Mouse (Mus musculus): ENCODE results near the gene Eef1a1.
"Not testable (repeated sequence)": the region's sequence is repeated elsewhere in the genome, so short reads cannot be mapped to it uniquely, and the experiment has no call there.

Eef1a1 gene

DNA sequence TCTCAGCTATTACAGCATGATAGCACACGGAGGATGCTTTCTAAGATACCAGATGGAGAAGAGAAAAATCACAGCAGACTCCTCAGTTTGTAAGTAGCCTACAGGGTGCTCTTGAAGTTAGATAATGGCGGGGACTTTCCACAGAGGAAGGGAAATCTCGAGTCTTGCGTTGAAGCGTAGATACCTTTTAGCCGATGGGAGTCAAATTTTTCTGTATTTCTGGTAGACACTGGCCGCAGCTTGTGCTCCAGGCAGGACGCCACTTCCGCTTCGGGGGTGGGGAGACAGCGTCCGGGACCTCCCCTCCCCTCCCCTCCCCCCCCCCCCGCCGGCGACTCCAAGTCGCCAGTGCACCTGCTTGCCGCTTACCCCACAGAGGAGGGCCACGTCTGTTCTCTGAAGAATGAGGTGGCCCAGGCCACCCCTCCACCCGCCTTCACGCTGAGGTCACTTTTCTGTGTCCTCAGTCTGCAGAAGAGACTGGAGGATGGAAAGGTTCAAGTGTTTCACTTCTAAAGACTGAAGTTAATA, at the start of gene Eef1a1:
TSS of gene Eef1a1 (minus strand) at position 262 of the 531 bp plus-strand sequence.
- peak in 1 of 2 experiments; percentile 28 for DNase-seq (ENCODE audit: low spot score in 2 of 2)

DNA sequence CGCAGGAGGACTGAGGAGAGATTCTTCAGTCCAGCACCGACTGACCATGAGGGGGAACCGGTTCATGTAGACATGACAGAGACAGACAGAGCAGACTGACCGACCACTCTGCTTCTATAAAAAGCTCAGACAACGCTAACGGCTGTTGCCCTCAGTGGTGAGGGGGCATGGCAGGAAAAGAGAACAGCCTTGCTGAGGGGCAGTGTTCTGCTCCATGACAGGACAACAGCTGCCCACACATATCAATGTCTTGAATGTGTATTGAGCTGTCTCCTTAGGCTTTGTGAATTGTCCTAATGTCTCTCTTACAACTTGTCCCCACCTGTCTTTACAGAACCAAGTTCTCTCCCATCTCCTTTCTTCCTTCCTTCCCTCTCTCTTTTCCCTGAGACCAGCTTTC, 49.5 kb upstream of the Eef1a1 start:
- DNase-seq (ENCODE audit: low spot score in 2 of 2), result no peak

- DNase-seq (ENCODE audit: low spot score in 2 of 2), result no peak
Measured at GRCm38 (mm10) chr9:78537154-78537873, 48.4 kb upstream of the Eef1a1 start.

GRCm38 (mm10) chr9:78534606-78535005, 45.7 kb upstream of the Eef1a1 start:
- DNase-seq (ENCODE audit: low spot score in 2 of 2), result no peak

DNA sequence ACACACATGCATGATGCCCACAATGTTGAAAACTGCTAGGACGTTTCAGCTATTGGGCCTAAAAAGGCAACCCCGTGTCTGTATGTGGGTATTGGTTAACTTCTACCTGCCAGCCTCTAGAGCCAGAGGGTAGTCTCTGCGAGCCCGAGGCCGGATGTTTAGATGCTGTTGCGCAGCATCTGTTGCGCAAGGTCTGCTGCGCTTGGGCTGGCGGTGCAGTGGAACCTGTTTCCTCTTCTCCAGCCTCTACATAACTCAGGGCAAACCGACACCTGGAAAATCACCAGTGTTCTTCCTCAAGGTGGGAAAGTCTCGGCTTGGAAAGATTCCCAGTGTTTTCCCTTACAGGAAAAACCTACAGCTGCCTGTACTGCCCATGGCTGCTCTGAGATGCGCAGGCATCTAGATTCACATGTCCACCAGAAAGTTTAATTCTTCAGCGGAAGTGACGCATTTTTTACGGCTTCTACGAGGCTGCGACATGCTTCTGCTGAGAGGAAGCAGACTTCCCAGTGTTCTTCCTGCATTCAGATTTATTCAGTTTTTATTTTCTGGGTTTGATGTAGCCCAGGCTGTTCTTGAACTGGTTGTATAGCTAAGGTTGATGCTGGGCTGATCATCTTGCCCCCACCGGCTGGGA, 44.5 kb upstream of the Eef1a1 start:
- no peak for DNase-seq (ENCODE audit: low spot score in 2 of 2)

DNA sequence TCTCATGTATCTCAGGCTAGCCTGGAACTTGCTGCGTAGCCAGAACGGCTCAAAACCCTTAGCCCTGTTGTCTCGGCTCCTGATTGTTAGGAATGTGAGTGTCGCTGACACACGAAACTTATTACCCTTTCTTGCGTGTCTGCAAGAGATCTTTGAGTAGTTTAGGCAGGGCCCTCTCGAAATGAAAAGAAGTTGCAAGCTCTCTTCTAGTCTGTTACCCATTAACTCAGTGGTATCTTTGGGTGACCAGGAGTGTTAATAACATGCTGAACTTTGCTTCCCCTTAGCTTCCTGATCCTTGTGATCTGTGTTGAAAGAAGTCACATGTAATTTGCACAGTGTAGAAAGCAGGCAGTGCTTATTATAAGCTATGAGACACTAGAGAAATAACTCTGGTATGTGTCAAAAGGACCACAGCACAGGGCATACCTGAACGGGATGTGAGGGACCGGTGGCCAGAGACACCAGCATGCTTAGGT, 43.4 kb upstream of the Eef1a1 start:
- no peak for DNase-seq (ENCODE audit: low spot score in 2 of 2)

DNA sequence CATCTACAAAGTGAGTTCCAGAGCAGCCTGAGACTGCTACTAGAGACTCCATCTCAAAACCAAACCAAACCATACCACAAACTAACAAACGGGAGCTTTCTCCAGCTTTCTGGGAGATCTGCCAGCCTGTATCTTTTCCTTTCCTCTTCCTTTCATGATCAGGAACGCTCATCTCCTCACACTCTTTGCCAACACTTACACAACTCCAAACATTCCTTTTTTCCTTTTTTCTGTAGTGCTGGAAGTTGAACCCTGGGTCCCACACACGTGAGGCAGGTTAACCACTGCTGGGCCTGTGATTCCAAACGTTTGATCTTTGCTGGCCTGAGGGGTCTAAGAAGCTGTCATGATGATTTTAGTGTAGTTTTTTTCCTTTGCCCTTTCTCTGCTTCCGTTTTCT, 42.9 kb upstream of the Eef1a1 start:
- no peak for DNase-seq (ENCODE audit: low spot score in 2 of 2)

- peak in 1 of 2 experiments; percentile 71 for DNase-seq (ENCODE audit: low spot score in 2 of 2)
Measured at GRCm38 (mm10) chr9:78527767-78528381, 38.9 kb upstream of the Eef1a1 start.

- peak; percentile 65 to 67 for DNase-seq (ENCODE audit: low spot score in 2 of 2)
Measured at GRCm38 (mm10) chr9:78527301-78527761, 38.4 kb upstream of the Eef1a1 start.

GRCm38 (mm10) chr9:78526206-78526605, 37.3 kb upstream of the Eef1a1 start:
- DNase-seq (ENCODE audit: low spot score in 2 of 2), result no peak

DNA sequence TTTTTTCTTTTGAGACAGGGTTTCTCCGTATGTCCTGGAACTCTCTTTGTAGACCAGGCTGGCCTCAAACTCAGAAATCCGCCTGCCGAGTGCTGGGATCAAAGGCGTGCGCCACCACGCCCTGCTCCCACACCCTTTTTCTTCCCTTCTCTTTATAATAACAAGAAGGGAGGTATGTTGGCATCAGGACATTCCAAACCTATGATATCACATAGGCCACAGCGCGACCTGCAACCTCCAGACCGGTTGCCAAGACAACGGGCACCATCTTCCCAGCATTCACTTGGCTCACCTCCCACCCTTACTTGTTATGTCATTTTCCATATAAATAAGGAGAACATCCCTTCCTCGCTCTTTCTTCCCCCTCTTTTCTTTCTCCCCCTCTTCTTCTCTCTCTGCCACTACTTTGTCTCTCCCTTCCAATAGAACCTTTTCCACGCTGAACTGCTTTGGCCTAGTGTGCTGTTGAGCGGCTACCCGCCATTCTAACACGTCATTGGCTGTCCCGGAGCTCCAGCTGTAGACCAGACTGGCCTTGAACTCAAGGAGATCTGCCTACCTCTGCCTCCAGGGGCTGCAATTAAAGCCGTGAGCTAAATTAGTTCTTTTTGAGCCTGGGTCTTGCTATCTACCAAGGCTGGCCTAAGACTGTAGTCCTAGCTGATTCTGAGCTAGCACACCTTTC, 36.6 kb upstream of the Eef1a1 start:
- no peak for DNase-seq (ENCODE audit: low spot score in 2 of 2)

GRCm38 (mm10) chr9:78521689-78522088, 32.7 kb upstream of the Eef1a1 start:
- no peak for DNase-seq (ENCODE audit: low spot score in 2 of 2)

DNA sequence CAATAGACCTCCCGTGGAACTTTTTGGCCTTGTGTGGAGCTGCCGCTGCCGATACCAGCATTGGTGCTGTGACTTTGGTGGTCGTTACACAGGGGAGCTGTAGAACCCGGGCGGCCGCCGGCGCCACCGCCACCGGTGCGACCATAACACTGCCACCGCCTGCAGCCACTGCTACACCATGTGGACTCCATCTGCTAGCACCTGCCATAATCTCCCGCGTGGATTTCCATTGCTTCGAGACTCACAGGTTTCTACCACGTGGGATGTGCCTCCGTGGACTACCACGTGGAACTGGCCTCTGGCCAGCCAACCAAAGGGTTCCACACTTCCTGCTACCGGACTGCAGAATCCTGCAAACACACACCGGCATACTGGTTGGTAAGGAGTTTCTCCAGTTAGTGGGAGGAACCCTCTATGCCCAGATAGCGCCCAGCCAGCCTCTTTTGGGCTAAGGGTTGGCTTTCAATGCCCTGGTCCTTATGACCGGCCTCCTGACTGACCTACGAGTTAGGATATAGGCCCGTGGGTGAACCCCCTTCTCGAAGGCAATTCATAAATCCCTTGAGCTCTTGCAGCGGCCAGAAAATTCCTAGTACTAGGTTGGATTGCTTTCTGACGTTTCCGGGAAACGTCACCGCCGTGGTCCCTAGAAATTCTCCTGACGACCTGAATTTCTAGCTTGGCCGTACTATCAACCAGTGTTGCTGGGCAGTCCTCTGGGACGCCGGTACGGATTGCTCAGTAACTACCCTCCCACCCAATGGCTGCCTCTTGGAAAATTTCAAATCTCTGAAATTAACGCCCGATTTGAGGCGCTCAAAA, 32.0 kb upstream of the Eef1a1 start:
- DNase-seq (ENCODE audit: low spot score in 2 of 2), result peak in 1 of 2 experiments; percentile 48

DNA sequence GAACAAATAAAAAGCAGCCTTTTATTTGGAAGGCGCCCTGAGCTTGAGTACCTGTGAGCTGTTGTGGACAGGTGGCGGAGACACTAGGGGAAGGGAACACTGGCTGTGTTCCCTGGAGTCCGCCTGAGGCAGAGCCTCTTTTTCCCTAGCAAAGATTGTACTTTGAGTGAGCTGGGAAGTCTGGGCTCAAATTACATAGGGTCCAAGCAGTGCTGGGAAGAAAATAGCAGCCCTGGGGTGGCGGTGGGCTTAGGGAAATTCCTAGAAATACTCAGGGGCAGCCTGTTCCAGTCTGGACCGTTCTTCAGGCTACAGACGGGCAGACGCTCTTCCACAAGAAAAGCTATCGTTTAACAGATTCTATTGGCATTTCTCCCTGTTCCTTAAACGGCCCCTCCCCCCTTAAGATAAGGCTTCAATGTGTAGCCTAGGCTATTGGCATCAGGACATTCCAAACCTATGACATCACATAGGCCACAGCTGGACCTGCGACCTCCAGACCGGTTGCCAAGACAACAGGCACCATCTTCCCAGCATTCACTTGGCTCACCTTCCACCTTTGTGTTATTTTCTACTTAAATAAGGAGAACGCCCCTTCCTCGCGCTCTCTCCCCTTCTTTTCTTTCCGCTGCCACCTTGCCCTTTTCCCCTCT, 31.3 kb upstream of the Eef1a1 start:
- no peak for DNase-seq (ENCODE audit: low spot score in 2 of 2)

DNA sequence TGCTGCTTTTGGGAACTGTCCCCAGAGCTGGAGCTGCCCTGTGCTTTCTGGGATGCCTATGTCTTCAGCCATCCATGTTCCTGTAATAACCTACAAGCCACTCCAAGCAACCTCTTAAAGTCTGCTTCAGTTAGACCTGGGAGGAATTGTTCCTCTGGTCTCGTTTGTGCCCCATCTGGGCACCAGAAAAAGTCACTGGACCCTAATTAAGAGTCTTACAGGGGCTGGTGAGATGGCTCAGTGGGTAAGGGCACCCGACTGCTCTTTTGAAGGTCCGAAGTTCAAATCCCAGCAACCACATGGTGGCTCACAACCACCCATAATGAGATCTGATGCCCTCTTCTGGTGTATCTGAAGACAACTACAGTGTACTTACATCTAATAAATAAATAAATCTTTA, 28.3 kb upstream of the Eef1a1 start:
- DNase-seq (ENCODE audit: low spot score in 2 of 2), result not testable (repeated sequence)

DNA sequence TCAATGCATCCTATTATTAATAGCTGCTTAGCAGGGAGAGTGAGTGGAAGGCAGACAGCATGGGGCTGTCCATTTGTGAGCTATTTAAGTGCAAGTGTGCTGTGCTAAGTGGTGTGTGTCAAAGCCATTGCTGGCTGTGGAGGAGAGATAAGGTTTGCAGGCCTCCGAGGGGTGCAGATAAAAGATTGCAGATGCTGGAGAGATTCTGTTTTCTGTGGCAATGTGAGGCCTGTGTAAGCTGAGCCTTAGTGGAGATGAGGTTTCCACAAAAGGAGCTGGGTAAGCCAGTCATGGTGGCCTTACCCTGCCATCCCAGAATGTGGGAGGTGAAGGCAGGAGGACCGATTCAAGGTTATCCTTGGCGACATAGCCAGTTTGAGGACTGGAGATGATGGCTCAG, 27.2 kb upstream of the Eef1a1 start:
- DNase-seq (ENCODE audit: low spot score in 2 of 2), result no peak

GRCm38 (mm10) chr9:78514681-78515080, 25.7 kb upstream of the Eef1a1 start:
- no peak for DNase-seq (ENCODE audit: low spot score in 2 of 2)

DNA sequence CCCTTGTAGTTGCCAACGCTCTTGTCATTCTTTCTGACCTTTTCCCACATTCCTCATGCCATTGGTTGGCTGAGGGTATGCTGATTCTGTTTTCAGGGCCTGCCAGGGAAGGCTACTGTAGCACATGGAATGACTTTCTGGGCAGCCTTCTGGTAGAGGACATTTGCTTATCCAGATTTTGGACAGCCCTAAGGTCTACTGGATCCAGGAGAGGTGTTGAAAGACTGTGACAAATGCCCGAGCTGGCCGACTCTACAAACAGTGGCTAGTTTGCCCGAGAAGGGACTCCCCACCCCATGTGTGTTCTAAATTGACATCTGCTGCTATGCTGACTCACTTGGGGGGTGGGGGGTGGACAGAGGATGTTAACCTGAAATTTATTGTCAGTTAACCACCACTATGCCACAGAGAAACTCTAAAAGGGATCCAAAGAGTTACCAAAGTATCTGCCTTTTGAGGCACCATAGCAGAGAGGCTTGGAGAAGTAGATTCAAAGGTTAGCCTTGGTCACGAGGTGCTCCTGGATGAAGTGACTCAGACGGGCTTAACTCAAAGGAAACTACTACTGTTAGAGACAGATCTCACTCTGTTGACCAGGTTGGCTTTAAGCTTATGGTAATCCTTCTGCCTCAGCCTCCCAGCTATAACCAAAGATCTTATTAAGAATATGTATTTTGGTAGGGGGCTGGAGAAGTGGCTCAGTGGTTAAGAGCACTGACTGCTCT, 25.0 kb upstream of the Eef1a1 start:
- no peak for DNase-seq (ENCODE audit: low spot score in 2 of 2)

GRCm38 (mm10) chr9:78511705-78512104, 22.8 kb upstream of the Eef1a1 start:
- DNase-seq (ENCODE audit: low spot score in 2 of 2), result no peak

Measured in left cerebral cortex, adult 9 months (tissue).